Mouse (Mus musculus): ENCODE measurements around the gene Olfr1393. TPM values are rescaled to one million over a fixed set of nuclear protein-coding genes. Genes with fewer than 3 reads are reported as not detected.

Olfr1393 gene
- not detected in 2 replicates for polyA plus RNA-seq (2014; fragmentation: Nextera tagmentation; extraction: Ambion mirVana)

GRCm38 (mm10) chr11:49278222-49278621 lies at the start of gene Olfr1393:
Olfr1393 (plus strand) TSS chr11:49278304.
- Histone ChIP-seq H3K27ac (ENCODE audit: low read depth, low read length) (no peak within 1 kb of the TSS), H3K9me3 (ENCODE audit: control insufficient read depth, low read length) (no peaks in the 10 kb centered on the region), H3K4me1 (ENCODE audit: control insufficient read depth, insufficient read depth, low read length) (no peaks in the 10 kb centered on the region), H3K27me3 (ENCODE audit: control insufficient read depth, insufficient read depth, low read length) (no peaks in the 10 kb centered on the region), H3K9ac (ENCODE audit: low read length) (no peak within 1 kb of the TSS), H3K4me3 (ENCODE audit: low read depth, low read length) (no peak within 1 kb of the TSS), H3K36me3 (ENCODE audit: control insufficient read depth, insufficient read depth, low read length) (no peaks in the 10 kb centered on the region), H3K4me2 (no peak within 1 kb of the TSS)
- WGBS, result 82% methylated on average over 3 of the region's 3 CpGs
- DNase-seq (ENCODE audit: low spot score, missing footprints), result no peak
- ATAC-seq (ENCODE audit: low FRiP score), result no peak

- H3K4me1 ChIP-seq (ENCODE audit: control insufficient read depth, insufficient read depth, low read length), result no peaks in the 10 kb centered on the region
- 80% methylated on average over 3 of the region's 3 CpGs for WGBS
- H3K9ac ChIP-seq (ENCODE audit: low read length), result no peak overlapping the region
- DNase-seq (ENCODE audit: low spot score, missing footprints) (no peak), ATAC-seq (ENCODE audit: low FRiP score) (no peak)
- H3K9me3 ChIP-seq (ENCODE audit: control insufficient read depth, low read length), result no peaks in the 10 kb centered on the region
- no peak overlapping the region for H3K4me3 ChIP-seq (ENCODE audit: low read depth, low read length)
- H3K36me3 ChIP-seq (ENCODE audit: control insufficient read depth, insufficient read depth, low read length), result no peaks in the 10 kb centered on the region
- H3K27me3 ChIP-seq (ENCODE audit: control insufficient read depth, insufficient read depth, low read length), result no peaks in the 10 kb centered on the region
- no peak overlapping the region for H3K4me2 ChIP-seq
- no peak overlapping the region for H3K27ac ChIP-seq (ENCODE audit: low read depth, low read length)
These were observed 45.3 kb upstream of the Olfr1393 start for GRCm38 (mm10) chr11:49232781-49233180.

GRCm38 (mm10) chr11:49235459-49236207 lies 42.5 kb upstream of the Olfr1393 start:
- H3K27ac ChIP-seq (ENCODE audit: low read depth, low read length), result no peak overlapping the region
- no peak overlapping the region for H3K4me2 ChIP-seq
- no peaks in the 10 kb centered on the region for H3K4me1 ChIP-seq (ENCODE audit: control insufficient read depth, insufficient read depth, low read length)
- WGBS, result 80% methylated on average over 3 of the region's 3 CpGs
- H3K36me3 ChIP-seq (ENCODE audit: control insufficient read depth, insufficient read depth, low read length), result no peaks in the 10 kb centered on the region
- no peaks in the 10 kb centered on the region for H3K27me3 ChIP-seq (ENCODE audit: control insufficient read depth, insufficient read depth, low read length)
- ATAC-seq (ENCODE audit: low FRiP score) (no peak), DNase-seq (ENCODE audit: low spot score, missing footprints) (no peak)
- H3K4me3 ChIP-seq (ENCODE audit: low read depth, low read length), result no peak overlapping the region
- H3K9me3 ChIP-seq (ENCODE audit: control insufficient read depth, low read length), result no peaks in the 10 kb centered on the region
- no peak overlapping the region for H3K9ac ChIP-seq (ENCODE audit: low read length)

GRCm38 (mm10) chr11:49236891-49237290 lies 41.2 kb upstream of the Olfr1393 start:
- H3K4me2 ChIP-seq, result no peak overlapping the region
- no peak for ATAC-seq (ENCODE audit: low FRiP score)
- no peak overlapping the region for H3K4me3 ChIP-seq (ENCODE audit: low read depth, low read length)

GRCm38 (mm10) chr11:49237532-49237931 lies 40.6 kb upstream of the Olfr1393 start:
- Histone ChIP-seq H3K9me3 (ENCODE audit: control insufficient read depth, low read length) (no peaks in the 10 kb centered on the region), H3K4me2 (no peak overlapping the region), H3K4me3 (ENCODE audit: low read depth, low read length) (no peak overlapping the region), H3K9ac (ENCODE audit: low read length) (no peak overlapping the region), H3K27me3 (ENCODE audit: control insufficient read depth, insufficient read depth, low read length) (no peaks in the 10 kb centered on the region), H3K36me3 (ENCODE audit: control insufficient read depth, insufficient read depth, low read length) (no peaks in the 10 kb centered on the region), H3K27ac (ENCODE audit: low read depth, low read length) (no peak overlapping the region), H3K4me1 (ENCODE audit: control insufficient read depth, insufficient read depth, low read length) (no peaks in the 10 kb centered on the region)
- no peak for ATAC-seq (ENCODE audit: low FRiP score)
- no peak for DNase-seq (ENCODE audit: low spot score, missing footprints)
- 79% methylated on average over 2 of the region's 2 CpGs for whole genome bisulfite sequencing

More at GRCm38 (mm10) chr11:49236891-49237290, 41.2 kb upstream of the Olfr1393 start:
- H3K36me3 ChIP-seq (ENCODE audit: control insufficient read depth, insufficient read depth, low read length), result no peaks in the 10 kb centered on the region
- WGBS, result 82% methylated on average over 1 of the region's 1 CpGs
- DNase-seq (ENCODE audit: low spot score, missing footprints), result no peak
- no peak overlapping the region for H3K9ac ChIP-seq (ENCODE audit: low read length)
- no peaks in the 10 kb centered on the region for H3K9me3 ChIP-seq (ENCODE audit: control insufficient read depth, low read length)
- H3K4me1 ChIP-seq (ENCODE audit: control insufficient read depth, insufficient read depth, low read length), result no peaks in the 10 kb centered on the region
- no peaks in the 10 kb centered on the region for H3K27me3 ChIP-seq (ENCODE audit: control insufficient read depth, insufficient read depth, low read length)
- no peak overlapping the region for H3K27ac ChIP-seq (ENCODE audit: low read depth, low read length)

- no peak overlapping the region for H3K4me2 ChIP-seq
- H3K4me3 ChIP-seq (ENCODE audit: low read depth, low read length), result no peak overlapping the region
- H3K9ac ChIP-seq (ENCODE audit: low read length), result no peak overlapping the region
- no peaks in the 10 kb centered on the region for H3K9me3 ChIP-seq (ENCODE audit: control insufficient read depth, low read length)
- no peaks in the 10 kb centered on the region for H3K36me3 ChIP-seq (ENCODE audit: control insufficient read depth, insufficient read depth, low read length)
- 95% methylated on average over 1 of the region's 1 CpGs for WGBS
- H3K4me1 ChIP-seq (ENCODE audit: control insufficient read depth, insufficient read depth, low read length), result peaks cover 5% of the 10 kb centered on the region; the same call in 1 of the 2 replicates
- DNase-seq (ENCODE audit: low spot score, missing footprints) (peak; percentile 12), ATAC-seq (ENCODE audit: low FRiP score) (no peak)
- H3K27me3 ChIP-seq (ENCODE audit: control insufficient read depth, insufficient read depth, low read length), result no peaks in the 10 kb centered on the region
- H3K27ac ChIP-seq (ENCODE audit: low read depth, low read length), result no peak overlapping the region
These were observed 37.8 kb upstream of the Olfr1393 start for GRCm38 (mm10) chr11:49240310-49240709.

GRCm38 (mm10) chr11:49240874-49241273 lies 37.2 kb upstream of the Olfr1393 start:
- Histone ChIP-seq H3K9me3 (ENCODE audit: control insufficient read depth, low read length) (no peaks in the 10 kb centered on the region), H3K9ac (ENCODE audit: low read length) (no peak overlapping the region), H3K4me3 (ENCODE audit: low read depth, low read length) (no peak overlapping the region), H3K27ac (ENCODE audit: low read depth, low read length) (no peak overlapping the region), H3K4me2 (no peak overlapping the region), H3K4me1 (ENCODE audit: control insufficient read depth, insufficient read depth, low read length) (peaks cover 9% of the 10 kb centered on the region; the same call in 1 of the 2 replicates), H3K36me3 (ENCODE audit: control insufficient read depth, insufficient read depth, low read length) (no peaks in the 10 kb centered on the region), H3K27me3 (ENCODE audit: control insufficient read depth, insufficient read depth, low read length) (no peaks in the 10 kb centered on the region)
- no peak for ATAC-seq (ENCODE audit: low FRiP score)
- DNase-seq (ENCODE audit: low spot score, missing footprints), result no peak
- 82% methylated on average over 4 of the region's 4 CpGs for WGBS

- Histone ChIP-seq H3K36me3 (ENCODE audit: control insufficient read depth, insufficient read depth, low read length) (no peaks in the 10 kb centered on the region), H3K27me3 (ENCODE audit: control insufficient read depth, insufficient read depth, low read length) (no peaks in the 10 kb centered on the region), H3K27ac (ENCODE audit: low read depth, low read length) (no peak overlapping the region), H3K4me3 (ENCODE audit: low read depth, low read length) (no peak overlapping the region), H3K9me3 (ENCODE audit: control insufficient read depth, low read length) (no peaks in the 10 kb centered on the region), H3K4me1 (ENCODE audit: control insufficient read depth, insufficient read depth, low read length) (peaks cover 11% of the 10 kb centered on the region; the same call in 1 of the 2 replicates), H3K9ac (ENCODE audit: low read length) (no peak overlapping the region), H3K4me2 (no peak overlapping the region)
- no CpG with 5 or more reads among the region's 1 CpGs for WGBS
- DNase-seq (ENCODE audit: low spot score, missing footprints) (no peak), ATAC-seq (ENCODE audit: low FRiP score) (no peak)
These were observed 36.6 kb upstream of the Olfr1393 start for GRCm38 (mm10) chr11:49241471-49241870.

GRCm38 (mm10) chr11:49242944-49243626 lies 35.0 kb upstream of the Olfr1393 start:
- WGBS, result 22% methylated on average over 11 of the region's 11 CpGs
- H3K4me1 ChIP-seq (ENCODE audit: control insufficient read depth, insufficient read depth, low read length), result peaks cover 11% of the 10 kb centered on the region; the same call in 1 of the 2 replicates
- peak overlapping the region; percentile 67 for H3K9ac ChIP-seq (ENCODE audit: low read length)
- peak overlapping the region; percentile 52 for H3K4me3 ChIP-seq (ENCODE audit: low read depth, low read length)
- no peaks in the 10 kb centered on the region for H3K27me3 ChIP-seq (ENCODE audit: control insufficient read depth, insufficient read depth, low read length)
- H3K9me3 ChIP-seq (ENCODE audit: control insufficient read depth, low read length), result no peaks in the 10 kb centered on the region
- no peaks in the 10 kb centered on the region for H3K36me3 ChIP-seq (ENCODE audit: control insufficient read depth, insufficient read depth, low read length)
- peak overlapping the region; percentile 52 for H3K4me2 ChIP-seq
- peak overlapping the region; percentile 89 for H3K27ac ChIP-seq (ENCODE audit: low read depth, low read length)
- ATAC-seq (ENCODE audit: low FRiP score) (peak; percentile 13), DNase-seq (ENCODE audit: low spot score, missing footprints) (no peak)

Data from midbrain, embryonic 11.5 days (tissue).